Mouse (Mus musculus) hindbrain, embryonic 12.5 days (tissue): ENCODE results near the gene Sesn3. TPM values are rescaled to one million over a fixed set of nuclear protein-coding genes. Genes with fewer than 3 reads are reported as not detected.

Source experiments
- ATAC-seq: fragments of 200-750 bp; cut with Nextera tagmentation; 2 replicates; pipeline ENCODE4 v1.8.0; 2017; ENCODE audit warnings: moderate TSS enrichment; ENCODE audit not compliant: low FRiP score
- H3K27ac ChIP-seq: fragments of 300-500 bp; sonication (generic); 2 replicates; pipeline ENCODE4 v1.5.1; 2016; ENCODE audit warnings: mild to moderate bottlenecking
- H3K27me3 ChIP-seq: fragments of 300-500 bp; sonication (generic); 2 replicates; pipeline ENCODE4 v1.6.1; 2016; ENCODE audit warnings: mild to moderate bottlenecking
- H3K36me3 ChIP-seq: fragments of 300-500 bp; sonication (generic); 2 replicates; pipeline ENCODE4 v1.6.1; 2016; ENCODE audit warnings: mild to moderate bottlenecking
- H3K4me1 ChIP-seq: fragments of 300-500 bp; sonication (generic); 2 replicates; pipeline ENCODE4 v1.6.1; 2016
- H3K4me2 ChIP-seq: fragments of 300-500 bp; sonication (generic); replicated peaks from 2 replicates; pipeline ENCODE4 v1.6.1; 2016; ENCODE audit warnings: mild to moderate bottlenecking
- H3K4me3 ChIP-seq: fragments of 300-500 bp; sonication (generic); 2 replicates; pipeline ENCODE4 v1.5.1; 2016; ENCODE audit warnings: mild to moderate bottlenecking
- H3K9ac ChIP-seq: fragments of 300-500 bp; sonication (generic); 2 replicates; pipeline ENCODE4 v1.6.1; 2016; ENCODE audit warnings: mild to moderate bottlenecking, moderate library complexity
- H3K9me3 ChIP-seq: fragments of 300-500 bp; sonication (generic); replicated peaks from 2 replicates; pipeline ENCODE4 v1.6.1; 2016; ENCODE audit warnings: mild to moderate bottlenecking
- WGBS: fragments of 180-500 bp; shearing (Covaris S2); methylation state at CpG from one replicate; pipeline ENCODE4 v1.1.7; 2016; 5-methylcytosine and 5-hydroxymethylcytosine counted together
- polyA plus RNA-seq: library from polyadenylated mRNA; unstranded; fragments of >200 nt; fragmentation: Nextera tagmentation; extraction: Ambion mirVana; gene quantifications from 2 replicates; pipeline ENCODE4 v1.2.1, GENCODE M21; 2016

Gene Sesn3
- polyA plus RNA-seq, 1 experiment from 2014 or later: 25.7 TPM

DNA sequence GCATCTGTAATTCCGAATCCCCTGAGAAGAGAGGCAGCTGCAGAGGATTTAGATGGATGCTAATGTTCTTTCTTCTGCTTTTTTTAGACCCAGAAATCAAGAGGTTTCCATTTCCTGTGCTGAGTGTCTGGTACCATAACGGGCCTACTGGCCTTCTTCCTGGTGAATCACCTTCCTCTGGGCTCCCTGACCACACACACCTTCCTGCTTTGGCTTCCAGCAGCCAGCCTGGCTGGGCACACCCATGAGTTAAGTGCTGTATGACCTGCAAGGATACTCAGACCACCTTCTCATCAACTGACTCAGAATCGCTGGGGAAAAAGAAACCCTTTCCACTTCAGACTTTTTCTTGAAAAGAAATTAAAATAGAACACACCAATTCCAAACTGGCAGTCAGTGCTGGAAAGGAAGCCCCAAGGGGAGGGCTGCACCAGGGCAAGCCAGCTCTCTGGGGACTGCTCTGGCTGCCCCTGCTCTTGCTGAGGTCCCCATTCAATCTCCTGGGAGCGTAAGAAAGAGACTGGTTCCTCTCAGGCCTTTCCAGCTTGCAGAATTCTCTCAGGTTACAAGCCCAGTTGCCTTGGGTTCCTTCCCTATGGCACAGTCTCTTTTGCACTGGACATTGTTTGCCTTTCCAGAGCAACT, 90.7 kb downstream of the Sesn3 start:
- Histone ChIP-seq H3K9me3 (no peaks in the 10 kb centered on the region), H3K27me3 (no peaks in the 10 kb centered on the region), H3K4me1 (peaks cover 7% of the 10 kb centered on the region; the same call in 1 of the 2 replicates), H3K27ac (no peak overlapping the region), H3K9ac (no peak overlapping the region), H3K4me2 (no peak overlapping the region), H3K4me3 (no peak overlapping the region), H3K36me3 (no peaks in the 10 kb centered on the region)
- ATAC-seq: no peak
- 61% methylated on average over 4 of the region's 4 CpGs for WGBS

- ATAC-seq: no peak
- Histone ChIP-seq H3K4me2 (no peak overlapping the region), H3K4me1 (peaks cover 7% of the 10 kb centered on the region; the same call in 1 of the 2 replicates), H3K36me3 (no peaks in the 10 kb centered on the region), H3K9ac (no peak overlapping the region), H3K27ac (no peak overlapping the region), H3K4me3 (no peak overlapping the region), H3K9me3 (no peaks in the 10 kb centered on the region), H3K27me3 (no peaks in the 10 kb centered on the region)
- 92% methylated on average over 4 of the region's 4 CpGs for WGBS
Observed at GRCm38 (mm10) chr9:14367850-14368249, 93.0 kb downstream of the Sesn3 start.

GRCm38 (mm10) chr9:14369271-14369670, 94.4 kb downstream of the Sesn3 start:
- Histone ChIP-seq H3K4me3 (no peak overlapping the region), H3K36me3 (no peaks in the 10 kb centered on the region), H3K27me3 (no peaks in the 10 kb centered on the region), H3K4me2 (no peak overlapping the region), H3K9me3 (no peaks in the 10 kb centered on the region), H3K9ac (no peak overlapping the region), H3K4me1 (peaks cover 7% of the 10 kb centered on the region; the same call in 1 of the 2 replicates), H3K27ac (no peak overlapping the region)
- no peak for ATAC-seq

DNA sequence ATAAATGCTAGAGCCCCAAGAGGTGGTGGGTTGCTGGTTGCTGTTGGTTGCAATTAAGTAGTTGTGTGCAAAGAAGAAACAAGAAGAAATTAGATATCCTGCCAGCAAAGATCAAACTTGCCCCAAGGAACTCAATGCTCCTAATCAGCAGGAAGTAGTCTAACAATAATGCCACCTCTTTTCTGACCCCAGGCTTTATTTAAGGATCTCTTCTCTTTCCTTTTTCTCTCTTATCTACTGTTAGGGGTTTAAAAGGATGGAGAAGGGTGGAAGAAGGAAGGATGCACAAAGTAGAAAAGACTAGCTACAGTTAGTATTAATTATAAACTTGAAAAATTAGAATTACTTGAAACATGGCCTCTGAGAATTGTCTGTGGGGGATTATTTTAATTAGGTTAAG, 97.6 kb downstream of the Sesn3 start:
- Histone ChIP-seq H3K27me3 (no peaks in the 10 kb centered on the region), H3K4me2 (no peak overlapping the region), H3K4me3 (no peak overlapping the region), H3K9me3 (no peaks in the 10 kb centered on the region), H3K9ac (no peak overlapping the region), H3K27ac (no peak overlapping the region), H3K4me1 (no peaks in the 10 kb centered on the region), H3K36me3 (no peaks in the 10 kb centered on the region)
- no peak for ATAC-seq

DNA sequence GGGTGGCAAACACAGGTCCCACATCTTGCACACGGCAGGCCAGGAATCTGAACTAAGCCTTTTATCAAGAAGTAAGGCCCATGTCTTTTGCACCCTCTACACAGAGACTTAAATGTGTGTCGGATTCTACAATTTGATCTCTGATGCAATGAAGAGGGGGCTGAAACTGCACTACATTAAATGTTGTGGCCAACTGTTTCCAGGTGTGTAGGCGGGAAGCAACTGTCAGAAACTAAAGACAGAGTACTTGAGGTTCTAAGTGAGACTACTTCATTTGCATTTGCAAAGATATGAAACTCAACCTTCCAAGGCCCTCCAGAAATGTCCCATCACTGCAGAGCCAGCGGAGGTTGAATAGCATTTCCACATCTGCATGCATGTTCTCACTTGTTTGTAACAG, 101.3 kb downstream of the Sesn3 start:
- Histone ChIP-seq H3K36me3 (no peaks in the 10 kb centered on the region), H3K27me3 (peaks cover 10% of the 10 kb centered on the region)

DNA sequence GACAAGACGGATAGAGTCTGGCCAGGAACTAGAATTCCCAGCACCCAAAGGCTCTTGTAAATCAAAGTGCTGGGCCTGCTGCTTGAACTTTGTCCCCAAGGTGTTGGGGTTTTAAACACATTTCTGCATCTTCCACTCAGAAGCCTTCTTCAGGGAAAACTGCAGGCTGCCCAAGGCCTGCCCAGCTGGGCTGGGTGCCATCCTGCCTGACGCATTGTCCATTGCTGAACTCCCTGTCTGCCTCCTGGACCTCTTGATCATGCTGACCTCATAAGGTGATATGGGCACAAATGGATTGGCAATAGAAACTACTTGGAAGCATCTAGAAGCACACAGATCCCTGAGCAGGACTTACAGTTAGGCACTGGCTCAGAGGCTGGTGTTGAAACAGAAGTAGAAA, 103.3 kb downstream of the Sesn3 start:
- Histone ChIP-seq H3K9ac (no peak overlapping the region), H3K4me1 (peaks cover 17% of the 10 kb centered on the region), H3K27ac (no peak overlapping the region), H3K27me3 (peaks cover 10% of the 10 kb centered on the region), H3K9me3 (no peaks in the 10 kb centered on the region), H3K36me3 (no peaks in the 10 kb centered on the region), H3K4me2 (no peak overlapping the region), H3K4me3 (no peak overlapping the region)
- ATAC-seq: no peak
- 98% methylated on average over 2 of the region's 2 CpGs for WGBS

More for the DNA sequence above, 101.3 kb downstream of the Sesn3 start:
- 93% methylated on average over 4 of the region's 4 CpGs for WGBS
- Histone ChIP-seq H3K4me3 (no peak overlapping the region), H3K9ac (no peak overlapping the region), H3K9me3 (no peaks in the 10 kb centered on the region), H3K27ac (no peak overlapping the region), H3K4me2 (no peak overlapping the region), H3K4me1 (peaks cover 11% of the 10 kb centered on the region)
- ATAC-seq: no peak

DNA sequence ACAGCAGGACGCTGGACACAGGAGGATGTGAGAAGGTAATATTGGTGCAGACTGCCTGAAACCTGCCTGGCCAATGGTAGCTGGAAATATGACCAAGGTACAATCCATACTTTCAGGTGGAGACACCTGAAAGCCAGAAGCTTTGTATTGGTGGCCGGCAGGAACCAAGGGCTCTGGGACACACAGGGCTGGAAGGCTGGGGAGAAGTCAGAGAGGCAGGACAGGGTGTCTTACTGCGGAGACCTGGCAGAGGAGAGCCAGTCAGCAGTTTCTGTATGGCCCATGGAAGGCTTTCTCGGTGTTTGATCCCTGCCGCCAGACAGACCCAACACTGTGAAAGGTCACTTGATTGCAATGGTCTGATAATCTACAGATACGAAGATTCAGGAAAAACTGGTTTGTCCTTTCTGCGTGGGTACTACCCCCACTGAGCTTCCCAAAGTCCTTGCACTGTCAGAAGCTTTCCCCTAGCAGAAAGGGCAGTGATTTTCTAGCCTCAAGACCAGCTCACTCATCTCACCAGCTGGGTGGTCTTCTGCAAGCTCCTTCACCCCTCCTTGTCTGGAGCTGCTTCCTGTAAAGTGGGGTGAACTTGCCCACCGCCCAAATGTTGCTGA, 105.0 kb downstream of the Sesn3 start:
- H3K27me3 ChIP-seq: peaks cover 10% of the 10 kb centered on the region
- H3K27ac ChIP-seq: no peak overlapping the region
- peak overlapping the region; percentile 81 for H3K9ac ChIP-seq
- no peaks in the 10 kb centered on the region for H3K36me3 ChIP-seq
- H3K9me3 ChIP-seq: no peaks in the 10 kb centered on the region
- H3K4me2 ChIP-seq: peak overlapping the region; percentile 79
- no peak; the same call in 1 of the 2 replicates for ATAC-seq
- 24% methylated on average over 8 of the region's 8 CpGs for WGBS
- peak overlapping the region; percentile 71 for H3K4me3 ChIP-seq
- peaks cover 17% of the 10 kb centered on the region for H3K4me1 ChIP-seq

GRCm38 (mm10) chr9:14380386-14381285, 105.8 kb downstream of the Sesn3 start:
- peaks cover 17% of the 10 kb centered on the region for H3K4me1 ChIP-seq
- peaks cover 10% of the 10 kb centered on the region for H3K27me3 ChIP-seq
- ATAC-seq: peak; percentile 94
- no peaks in the 10 kb centered on the region for H3K36me3 ChIP-seq
- H3K9me3 ChIP-seq: no peaks in the 10 kb centered on the region
- peak overlapping the region; percentile 71 for H3K4me3 ChIP-seq
- WGBS: 1% methylated on average over 74 of the region's 76 CpGs
- peak overlapping the region; percentile 81 for H3K9ac ChIP-seq
- peak overlapping the region; percentile 79 for H3K4me2 ChIP-seq
- H3K27ac ChIP-seq: peak overlapping the region; percentile 79

DNA sequence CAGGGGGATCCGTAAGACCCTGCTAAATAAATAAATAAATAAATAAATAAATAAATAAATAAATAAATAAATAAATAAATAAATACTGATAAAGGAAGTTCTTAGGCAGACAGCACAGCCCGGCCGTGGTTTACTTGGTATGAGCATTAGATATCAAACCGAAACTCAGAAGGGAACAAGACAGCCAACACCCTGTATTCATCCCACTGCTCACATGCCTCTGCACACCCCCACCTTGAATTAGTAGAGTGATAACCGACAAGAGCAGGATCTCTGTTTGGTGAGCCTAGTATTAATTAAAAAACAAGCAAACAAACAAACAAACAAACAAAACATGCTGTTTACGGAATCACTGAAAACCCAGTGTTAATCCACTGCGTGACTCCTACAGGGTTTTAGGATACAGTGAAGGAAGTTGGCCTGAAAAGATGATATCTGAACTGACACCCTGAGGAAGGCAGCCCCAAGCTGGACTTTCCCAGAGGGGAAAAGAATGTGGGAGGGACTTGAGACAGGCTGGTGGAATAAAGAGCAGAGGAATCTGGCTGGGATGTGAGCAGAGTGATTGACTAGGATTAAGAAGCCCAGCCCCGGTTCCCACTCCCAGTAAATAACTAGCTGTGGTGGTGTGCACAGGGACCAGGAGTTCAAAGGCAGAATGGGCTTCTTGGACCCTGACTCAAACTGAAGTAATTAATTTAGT, 106.6 kb downstream of the Sesn3 start, which contains the start of gene Endod1:
Gene Endod1, minus strand, starts transcription at position 155 of the 703 bp plus-strand sequence.
- peak; percentile 49 for ATAC-seq

GRCm38 (mm10) chr9:14382256-14382791, 107.5 kb downstream of the Sesn3 start:
- Histone ChIP-seq H3K4me2 (no peak overlapping the region), H3K36me3 (no peaks in the 10 kb centered on the region), H3K9ac (no peak overlapping the region), H3K4me3 (no peak overlapping the region), H3K27me3 (peaks cover 10% of the 10 kb centered on the region), H3K27ac (no peak overlapping the region), H3K9me3 (no peaks in the 10 kb centered on the region), H3K4me1 (peaks cover 17% of the 10 kb centered on the region)
- ATAC-seq: no peak
- 79% methylated on average over 5 of the region's 5 CpGs for WGBS

More for the DNA sequence above, 106.6 kb downstream of the Sesn3 start, which contains the start of gene Endod1:
- WGBS: 5% methylated on average over 8 of the region's 8 CpGs
- Histone ChIP-seq H3K4me1 (peaks cover 17% of the 10 kb centered on the region), H3K27ac (peak within 1 kb of the TSS; percentile 79), H3K9me3 (no peaks in the 10 kb centered on the region), H3K4me2 (peak within 1 kb of the TSS; percentile 79), H3K27me3 (peaks cover 10% of the 10 kb centered on the region), H3K36me3 (no peaks in the 10 kb centered on the region), H3K4me3 (peak within 1 kb of the TSS; percentile 71), H3K9ac (peak within 1 kb of the TSS; percentile 81)
